Mouse (Mus musculus): ENCODE results near the gene Pla2g2d. TPM values are rescaled to one million over a fixed set of nuclear protein-coding genes. Genes with fewer than 3 reads are reported as not detected.

The Pla2g2d gene
- 0.32 TPM in 1 of 4 replicates, not detected in the others for total RNA-seq (2023; ENCODE audit: inconsistent age)

GRCm38 (mm10) chr4:138775435-138775834, at the start of gene Pla2g2d:
Gene Pla2g2d, plus strand, starts transcription at chr4:138775735.

GRCm38 (mm10) chr4:138737031-138737430, 38.5 kb upstream of the Pla2g2d start, which contains the start of gene Ubxn10:
Gene Ubxn10, minus strand, starts transcription at chr4:138737167.

GRCm38 (mm10) chr4:138757416-138757815, 18.1 kb upstream of the Pla2g2d start, which contains the start of gene Pla2g2f:
Gene Pla2g2f, minus strand, starts transcription at chr4:138757626.

Other genes with a start within 250 kb of the Pla2g2d start
- gene Vwa5b1, start 139.9 kb upstream of the Pla2g2d start, total RNA-seq (2023; ENCODE audit: inconsistent age): not detected in 4 replicates
- not detected in 4 replicates for gene Pla2g2c, start 50.9 kb upstream of the Pla2g2d start, total RNA-seq (2023; ENCODE audit: inconsistent age)
- gene Ubxn10, start 38.6 kb upstream of the Pla2g2d start, total RNA-seq (2023; ENCODE audit: inconsistent age): not detected in 4 replicates
- gene Pla2g2f, start 18.1 kb upstream of the Pla2g2d start, total RNA-seq (2023; ENCODE audit: inconsistent age): not detected in 4 replicates
- gene Pla2g5, start 87.7 kb downstream of the Pla2g2d start, total RNA-seq (2023; ENCODE audit: inconsistent age): 0.57 TPM in 1 of 4 replicates, not detected in the others
- not detected in 4 replicates for gene Gm13030, start 98.2 kb downstream of the Pla2g2d start, total RNA-seq (2023; ENCODE audit: inconsistent age)
- not detected in 4 replicates for gene Pla2g2e, start 102.2 kb downstream of the Pla2g2d start, total RNA-seq (2023; ENCODE audit: inconsistent age)
- 6.8 to 10.7 TPM (median 8.2 TPM) in 4 replicates for gene Otud3, start 138.2 kb downstream of the Pla2g2d start, total RNA-seq (2023; ENCODE audit: inconsistent age)
- not detected in 4 replicates for gene Rnf186, start 191.4 kb downstream of the Pla2g2d start, total RNA-seq (2023; ENCODE audit: inconsistent age)
- gene Tmco4, start 197.2 kb downstream of the Pla2g2d start, total RNA-seq (2023; ENCODE audit: inconsistent age): 33.6 to 40.4 TPM (median 35.9 TPM) in 4 replicates

All from B cell, adult (primary cell).